Mouse (Mus musculus): Measurements from ENCODE around the gene Emilin2.

GRCm38 (mm10) chr17:71273901-71274300 lies 37.9 kb downstream of the Emilin2 start:
- no peak for TF ChIP-seq GATA1 (IDR thresholded peaks at IDR 0.05; ENCODE audit: low read length)
- TF ChIP-seq TAL1 (IDR thresholded peaks at IDR 0.05; ENCODE audit: low read length): no peak
